Mouse (Mus musculus) heart, embryonic 12.5 days (tissue): ENCODE measurements around the gene Rgs7. TPM values are rescaled to one million over a fixed set of nuclear protein-coding genes. Genes with fewer than 3 reads are reported as not detected.

Experiments used
- ATAC-seq: fragments of 200-750 bp; cut with Nextera tagmentation; 2 replicates; pipeline ENCODE4 v1.8.0; 2017; ENCODE audit warnings: moderate TSS enrichment, moderate library complexity; ENCODE audit not compliant: insufficient number of reproducible peaks, low FRiP score
- H3K27ac ChIP-seq: fragments of 300-500 bp; sonication (generic); 2 replicates; pipeline ENCODE4 v1.5.1; 2016; ENCODE audit warnings: mild to moderate bottlenecking, moderate library complexity; ENCODE audit not compliant: poor library complexity, severe bottlenecking
- H3K27me3 ChIP-seq: fragments of 300-500 bp; sonication (generic); replicated peaks from 2 replicates; pipeline ENCODE4 v1.6.1; 2016; ENCODE audit warnings: mild to moderate bottlenecking, moderate library complexity
- H3K36me3 ChIP-seq: fragments of 300-500 bp; sonication (generic); 2 replicates; pipeline ENCODE4 v1.6.1; 2016; ENCODE audit warnings: mild to moderate bottlenecking, moderate library complexity
- H3K4me1 ChIP-seq: fragments of 300-500 bp; sonication (generic); replicated peaks from 2 replicates; pipeline ENCODE4 v1.6.1; 2016; ENCODE audit warnings: mild to moderate bottlenecking
- H3K4me2 ChIP-seq: fragments of 300-500 bp; sonication (generic); 2 replicates; pipeline ENCODE4 v1.6.1; 2016; ENCODE audit warnings: mild to moderate bottlenecking, moderate library complexity
- H3K4me3 ChIP-seq: fragments of 300-500 bp; sonication (generic); 2 replicates; pipeline ENCODE4 v1.5.1; 2016; ENCODE audit warnings: mild to moderate bottlenecking
- H3K9ac ChIP-seq: fragments of 300-500 bp; sonication (generic); 2 replicates; pipeline ENCODE4 v1.6.1; 2016; ENCODE audit warnings: mild to moderate bottlenecking, moderate library complexity
- H3K9me3 ChIP-seq: fragments of 300-500 bp; sonication (generic); replicated peaks from 2 replicates; pipeline ENCODE4 v1.6.1; 2016; ENCODE audit warnings: mild to moderate bottlenecking, moderate library complexity
- WGBS: fragments of 180-500 bp; shearing (Covaris S2); methylation state at CpG from one replicate; pipeline ENCODE4 v1.1.7; 2016; 5-methylcytosine and 5-hydroxymethylcytosine counted together
- polyA plus RNA-seq: library from polyadenylated mRNA; unstranded; fragments of >200 nt; fragmentation: Nextera tagmentation; extraction: Ambion mirVana; gene quantifications from 2 replicates; pipeline ENCODE4 v1.2.1, GENCODE M21; 2016

Gene Rgs7
- polyA plus RNA-seq, 1 experiment from 2014 or later: 1.4 TPM

GRCm38 (mm10) chr1:175219563-175219962, 272.7 kb downstream of the Rgs7 start:
- WGBS: 62% methylated on average over 2 of the region's 2 CpGs

GRCm38 (mm10) chr1:175207004-175207403, 285.3 kb downstream of the Rgs7 start:
- H3K4me1 ChIP-seq: peaks cover 8% of the 10 kb centered on the region
- H3K4me2 ChIP-seq: no peak overlapping the region
- H3K9ac ChIP-seq: no peak overlapping the region
- WGBS: 74% methylated on average over 2 of the region's 2 CpGs
- no peak for ATAC-seq
- H3K9me3 ChIP-seq: no peaks in the 10 kb centered on the region
- H3K4me3 ChIP-seq: no peak overlapping the region
- no peaks in the 10 kb centered on the region for H3K27me3 ChIP-seq
- no peak overlapping the region for H3K27ac ChIP-seq
- no peaks in the 10 kb centered on the region for H3K36me3 ChIP-seq

More at GRCm38 (mm10) chr1:175219563-175219962, 272.7 kb downstream of the Rgs7 start:
- Histone ChIP-seq H3K27ac (no peak overlapping the region), H3K27me3 (no peaks in the 10 kb centered on the region), H3K4me3 (no peak overlapping the region), H3K4me2 (no peak overlapping the region), H3K9ac (no peak overlapping the region), H3K36me3 (no peaks in the 10 kb centered on the region), H3K4me1 (no peaks in the 10 kb centered on the region), H3K9me3 (no peaks in the 10 kb centered on the region)
- ATAC-seq: no peak

DNA sequence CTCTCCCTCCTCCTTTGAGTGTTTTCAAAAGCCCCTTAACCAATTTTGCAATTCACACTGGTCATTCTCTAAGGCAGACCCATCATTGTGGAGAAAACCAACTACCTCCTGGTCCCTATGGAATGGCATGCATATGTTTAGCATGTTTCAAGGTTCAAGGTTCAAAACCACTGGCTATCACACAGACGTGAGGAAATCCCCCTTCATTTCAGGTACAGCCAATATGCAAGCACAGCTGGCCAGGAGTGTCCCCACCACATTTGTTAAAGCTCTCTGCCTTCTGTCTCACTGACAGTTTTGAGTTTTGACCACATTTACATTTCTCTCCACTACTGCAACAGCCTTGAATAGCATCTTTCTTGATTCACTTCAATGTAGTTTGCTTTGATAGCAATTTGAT, 286.7 kb downstream of the Rgs7 start:
- Histone ChIP-seq H3K36me3 (no peaks in the 10 kb centered on the region), H3K9me3 (no peaks in the 10 kb centered on the region), H3K27me3 (no peaks in the 10 kb centered on the region), H3K4me2 (no peak overlapping the region), H3K4me3 (no peak overlapping the region), H3K27ac (no peak overlapping the region), H3K4me1 (peaks cover 10% of the 10 kb centered on the region), H3K9ac (no peak overlapping the region)
- 77% methylated on average over 1 of the region's 1 CpGs for WGBS
- ATAC-seq: no peak

DNA sequence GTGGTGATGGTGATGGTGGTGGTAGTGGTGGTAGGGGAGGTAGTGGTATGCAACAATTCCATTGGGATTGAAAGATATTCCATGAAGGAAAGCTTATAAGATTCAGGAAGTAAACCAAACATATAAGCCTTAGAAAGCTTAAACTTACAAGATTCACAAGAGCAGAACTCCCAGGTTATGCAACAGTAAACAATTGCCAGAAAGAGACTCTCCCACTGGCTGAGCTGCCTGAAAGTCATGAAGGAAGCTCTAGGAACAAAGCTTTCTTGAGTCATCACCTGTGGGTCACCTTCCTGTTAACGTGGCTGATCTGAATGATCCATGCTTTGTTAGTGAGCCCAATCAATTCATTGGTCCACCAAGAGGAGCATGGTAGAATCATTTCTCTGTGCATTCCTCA, 288.8 kb downstream of the Rgs7 start:
- no peaks in the 10 kb centered on the region for H3K27me3 ChIP-seq
- peaks cover 10% of the 10 kb centered on the region for H3K4me1 ChIP-seq
- 68% methylated on average over 1 of the region's 1 CpGs for WGBS
- H3K27ac ChIP-seq: no peak overlapping the region
- no peak for ATAC-seq
- H3K36me3 ChIP-seq: no peaks in the 10 kb centered on the region
- H3K9ac ChIP-seq: no peak overlapping the region
- H3K9me3 ChIP-seq: no peaks in the 10 kb centered on the region
- H3K4me3 ChIP-seq: no peak overlapping the region
- H3K4me2 ChIP-seq: no peak overlapping the region

DNA sequence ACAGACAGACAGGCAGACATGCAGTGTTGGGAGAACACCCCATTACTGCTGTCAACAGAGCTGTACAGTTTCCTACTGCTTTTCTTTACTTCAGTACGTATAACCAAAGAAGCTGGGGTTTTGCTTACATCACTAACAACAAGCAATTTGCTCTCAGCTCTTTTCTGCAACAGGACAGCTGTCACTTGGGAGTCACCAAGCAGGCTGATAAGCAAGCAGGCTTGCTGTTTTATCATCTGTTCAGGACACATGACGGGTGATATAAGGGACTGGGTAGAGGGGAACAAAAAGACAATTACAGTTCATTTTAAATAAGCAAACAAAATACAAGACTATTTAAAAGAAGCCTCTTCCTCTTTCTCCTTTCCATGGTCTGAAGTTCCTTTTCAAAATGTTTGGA, 289.4 kb downstream of the Rgs7 start:
- Histone ChIP-seq H3K9ac (no peak overlapping the region), H3K4me2 (no peak overlapping the region), H3K9me3 (no peaks in the 10 kb centered on the region), H3K27ac (no peak overlapping the region), H3K27me3 (no peaks in the 10 kb centered on the region), H3K4me1 (peaks cover 10% of the 10 kb centered on the region), H3K4me3 (no peak overlapping the region), H3K36me3 (no peaks in the 10 kb centered on the region)
- WGBS: 14% methylated on average over 2 of the region's 2 CpGs
- ATAC-seq: no peak

- H3K27ac ChIP-seq: no peak overlapping the region
- H3K4me1 ChIP-seq: peaks cover 10% of the 10 kb centered on the region
- H3K9ac ChIP-seq: no peak overlapping the region
- no peaks in the 10 kb centered on the region for H3K9me3 ChIP-seq
- no peaks in the 10 kb centered on the region for H3K36me3 ChIP-seq
- no peaks in the 10 kb centered on the region for H3K27me3 ChIP-seq
- ATAC-seq: no peak
- H3K4me3 ChIP-seq: no peak overlapping the region
- 82% methylated on average over 4 of the region's 4 CpGs for WGBS
- no peak overlapping the region for H3K4me2 ChIP-seq
Observed at GRCm38 (mm10) chr1:175198881-175199280, 293.4 kb downstream of the Rgs7 start.

DNA sequence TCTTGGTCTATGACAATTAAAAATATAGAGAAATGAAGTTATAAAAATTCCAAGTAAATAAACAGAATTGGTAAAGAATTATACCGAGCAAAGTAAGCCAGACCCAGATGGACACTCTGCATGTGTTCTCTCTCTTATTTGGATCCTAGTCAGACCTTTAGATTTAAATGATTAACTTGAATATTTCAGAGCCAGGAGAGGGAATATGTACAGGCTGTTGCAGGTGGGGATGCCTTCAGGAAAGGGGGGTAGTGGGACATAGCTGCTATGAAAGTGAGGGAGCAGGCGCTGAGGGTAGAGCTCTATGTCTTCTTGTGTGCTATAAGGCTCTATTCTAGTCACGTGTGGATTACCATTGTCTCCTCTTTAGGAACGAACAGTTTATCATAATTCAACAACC, 296.5 kb downstream of the Rgs7 start:
- no peaks in the 10 kb centered on the region for H3K36me3 ChIP-seq
- H3K27me3 ChIP-seq: no peaks in the 10 kb centered on the region
- H3K9me3 ChIP-seq: no peaks in the 10 kb centered on the region
- H3K27ac ChIP-seq: no peak overlapping the region
- no peak overlapping the region for H3K9ac ChIP-seq
- H3K4me2 ChIP-seq: no peak overlapping the region
- no peak for ATAC-seq
- 75% methylated on average over 4 of the region's 4 CpGs for WGBS
- no peak overlapping the region for H3K4me3 ChIP-seq
- H3K4me1 ChIP-seq: no peaks in the 10 kb centered on the region

DNA sequence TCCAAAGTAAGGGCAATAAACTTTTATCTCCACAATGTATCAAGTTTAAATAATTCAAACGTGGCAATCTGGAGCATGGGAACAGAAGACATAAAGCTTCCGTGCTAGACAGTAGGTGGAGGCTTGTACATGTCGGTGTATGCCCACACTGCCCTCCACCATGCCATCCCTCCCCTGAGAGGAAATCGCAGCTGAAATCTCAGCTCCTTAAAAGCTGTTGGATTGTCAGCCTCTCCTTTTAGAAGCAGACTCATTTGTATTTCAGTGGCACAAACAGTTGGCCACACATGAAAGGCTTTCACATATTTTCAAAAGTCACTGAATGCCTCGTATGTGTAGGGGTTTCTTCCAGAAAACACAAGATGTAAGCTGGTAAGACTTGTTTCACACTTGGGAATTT, 304.1 kb downstream of the Rgs7 start:
- Histone ChIP-seq H3K36me3 (no peaks in the 10 kb centered on the region), H3K9ac (no peak overlapping the region), H3K27me3 (no peaks in the 10 kb centered on the region), H3K27ac (no peak overlapping the region), H3K4me2 (no peak overlapping the region), H3K9me3 (no peaks in the 10 kb centered on the region), H3K4me1 (no peaks in the 10 kb centered on the region), H3K4me3 (no peak overlapping the region)
- 74% methylated on average over 5 of the region's 5 CpGs for WGBS
- no peak for ATAC-seq

DNA sequence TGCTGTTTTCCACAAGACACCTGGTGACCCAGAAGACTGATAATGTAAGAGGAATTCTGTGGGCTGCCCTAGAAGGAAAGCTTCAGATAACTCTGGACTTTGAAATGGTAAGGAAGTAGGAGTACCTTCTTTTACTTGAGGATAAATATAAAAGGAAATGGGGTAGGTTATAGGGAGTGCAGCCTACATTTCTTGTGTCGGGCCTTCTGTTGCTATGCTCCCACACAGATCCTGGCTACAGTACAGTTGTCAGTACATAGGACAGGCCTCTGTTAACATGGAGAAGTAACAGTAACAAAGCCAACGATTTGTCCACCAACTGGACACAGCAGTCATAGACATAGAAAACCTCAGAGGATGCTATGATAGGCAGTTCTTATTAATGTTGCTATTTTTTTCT, 307.1 kb downstream of the Rgs7 start:
- Histone ChIP-seq H3K4me2 (no peak overlapping the region), H3K36me3 (no peaks in the 10 kb centered on the region), H3K9ac (no peak overlapping the region), H3K27me3 (no peaks in the 10 kb centered on the region), H3K9me3 (no peaks in the 10 kb centered on the region), H3K4me1 (no peaks in the 10 kb centered on the region), H3K27ac (no peak overlapping the region), H3K4me3 (no peak overlapping the region)
- ATAC-seq: no peak
- WGBS: 59% methylated on average over 2 of the region's 2 CpGs

DNA sequence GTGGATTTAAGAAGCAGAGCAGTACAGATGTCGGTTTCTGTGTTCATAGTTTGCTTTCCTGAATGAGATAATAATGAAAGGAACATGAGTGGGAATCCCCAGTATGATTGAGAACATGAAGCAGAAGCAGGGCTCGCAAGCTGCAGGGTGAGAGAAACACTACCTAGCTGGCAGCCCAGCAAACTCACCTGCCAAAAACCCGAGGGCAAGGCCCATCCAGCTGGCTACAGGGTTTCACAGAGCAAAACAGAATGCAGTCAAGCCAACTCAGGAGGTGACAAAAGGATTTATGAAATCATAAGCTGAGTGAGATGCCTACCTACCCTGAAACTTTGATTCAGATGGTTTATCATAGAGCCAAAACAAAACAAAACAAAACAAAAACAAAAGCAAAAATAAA, 307.6 kb downstream of the Rgs7 start:
- no peaks in the 10 kb centered on the region for H3K4me1 ChIP-seq
- no peak overlapping the region for H3K4me3 ChIP-seq
- 62% methylated on average over 3 of the region's 3 CpGs for WGBS
- H3K27ac ChIP-seq: no peak overlapping the region
- H3K9ac ChIP-seq: no peak overlapping the region
- no peak for ATAC-seq
- H3K36me3 ChIP-seq: no peaks in the 10 kb centered on the region
- H3K27me3 ChIP-seq: no peaks in the 10 kb centered on the region
- no peaks in the 10 kb centered on the region for H3K9me3 ChIP-seq
- H3K4me2 ChIP-seq: no peak overlapping the region

DNA sequence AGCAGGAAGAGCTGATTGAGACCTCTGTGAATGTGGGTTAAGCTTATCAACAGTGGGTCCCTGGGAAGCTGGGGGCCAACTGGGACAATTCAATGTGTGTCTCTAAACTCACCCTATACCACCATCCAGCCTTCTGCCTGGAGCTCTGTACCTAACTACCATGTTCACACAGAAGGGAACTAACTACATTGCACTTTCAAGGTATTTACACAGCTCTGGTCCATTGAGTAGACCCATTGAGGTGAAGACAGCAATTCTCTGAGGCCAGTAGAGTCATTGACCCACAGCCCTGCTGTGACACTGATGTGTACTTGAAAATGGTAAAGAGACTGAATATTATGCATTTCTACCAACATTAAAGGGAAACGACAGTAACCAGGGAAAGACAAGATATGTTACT, 313.6 kb downstream of the Rgs7 start:
- H3K27me3 ChIP-seq: no peaks in the 10 kb centered on the region
- no peak overlapping the region for H3K27ac ChIP-seq
- no peaks in the 10 kb centered on the region for H3K9me3 ChIP-seq
- H3K4me3 ChIP-seq: no peak overlapping the region
- no peak overlapping the region for H3K4me2 ChIP-seq
- H3K36me3 ChIP-seq: no peaks in the 10 kb centered on the region
- WGBS: 83% methylated on average over 1 of the region's 1 CpGs
- ATAC-seq: no peak
- H3K4me1 ChIP-seq: no peaks in the 10 kb centered on the region
- no peak overlapping the region for H3K9ac ChIP-seq

GRCm38 (mm10) chr1:175174918-175175675, 317.2 kb downstream of the Rgs7 start:
- Histone ChIP-seq H3K4me1 (no peaks in the 10 kb centered on the region), H3K36me3 (no peaks in the 10 kb centered on the region), H3K27me3 (no peaks in the 10 kb centered on the region), H3K9ac (no peak overlapping the region), H3K27ac (no peak overlapping the region), H3K4me2 (no peak overlapping the region), H3K4me3 (no peak overlapping the region), H3K9me3 (no peaks in the 10 kb centered on the region)
- ATAC-seq: no peak
- WGBS: 58% methylated on average over 5 of the region's 5 CpGs
